Mouse (Mus musculus) megakaryocyte, embryonic 14.5 days (primary cell): Measurements from ENCODE around the gene Ociad1.

Experiments
- FLI1 ChIP-seq: IDR thresholded peaks from 2 replicates; pipeline ENCODE4 v1.6.1; 2012; ENCODE audit warnings: low read length, inconsistent platforms, mixed read lengths
- GATA1 ChIP-seq: IDR thresholded peaks from 3 replicates; pipeline ENCODE4 v1.6.1; 2012; ENCODE audit warnings: mixed read lengths, low read length, inconsistent platforms, borderline replicate concordance

GRCm38 (mm10) chr5:73246414-73246813, 46.2 kb upstream of the Ociad1 start:
- no peak for TF ChIP-seq GATA1
- no peak for TF ChIP-seq FLI1
